Mouse (Mus musculus) kidney, adult 2 months (tissue): ENCODE results near the gene Tppp2. TPM values are rescaled to one million over a fixed set of nuclear protein-coding genes. Genes with fewer than 3 reads are reported as not detected.

Source experiments
- DNase-seq: peaks from one replicate; pipeline ENCODE4 v3.0.0; 2021
- H3K27ac ChIP-seq: fragments of 200-500 bp; 2 replicates; pipeline ENCODE4 v1.5.1; 2012; ENCODE audit warnings: low read depth, low read length, control low read depth, inconsistent platforms; ENCODE audit not compliant: insufficient read depth
- H3K27me3 ChIP-seq: fragments of 200-500 bp; replicated peaks from 2 replicates; pipeline ENCODE4 v1.6.1; 2012; ENCODE audit warnings: mild to moderate bottlenecking, moderate library complexity, low read length, inconsistent platforms; ENCODE audit not compliant: control insufficient read depth, insufficient read depth
- H3K36me3 ChIP-seq: fragments of 200-500 bp; 2 replicates; pipeline ENCODE4 v1.6.1; 2012; ENCODE audit warnings: mild to moderate bottlenecking, moderate library complexity, low read length, inconsistent platforms; ENCODE audit not compliant: control insufficient read depth, insufficient read depth
- H3K4me1 ChIP-seq: fragments of 200-500 bp; 2 replicates; pipeline ENCODE4 v1.6.1; 2011; ENCODE audit warnings: low read length; ENCODE audit not compliant: control insufficient read depth, insufficient read depth
- H3K4me3 ChIP-seq: fragments of 200-500 bp; 2 replicates; pipeline ENCODE4 v1.5.1; 2011; ENCODE audit warnings: mild to moderate bottlenecking, low read depth, low read length, control low read depth; ENCODE audit not compliant: insufficient read depth
- CTCF ChIP-seq: fragments of 200-500 bp; conservative IDR thresholded peaks from 2 replicates; pipeline ENCODE4 v1.5.1; 2011; ENCODE audit warnings: low read depth, mild to moderate bottlenecking, control low read depth, low read length, moderate library complexity, mixed read lengths; ENCODE audit not compliant: insufficient read depth, insufficient read length
- POLR2A ChIP-seq: fragments of 200-500 bp; IDR thresholded peaks from one replicate; pipeline ENCODE4 v1.6.1; 2011; ENCODE audit warnings: low read depth, low read length, control low read depth
- WGBS: fragments of 180-500 bp; shearing (Covaris S2); methylation state at CpG from one replicate; pipeline ENCODE4 v1.1.7; 2018; 5-methylcytosine and 5-hydroxymethylcytosine counted together
- polyA plus RNA-seq: library from polyadenylated mRNA; depleted of rRNA; stranded (reverse); fragments of >200 nt; gene quantifications from 2 replicates; pipeline ENCODE4 v1.2.3, GENCODE M21; 2012

Gene Tppp2
- polyA plus RNA-seq, 1 experiment = not detected

DNA sequence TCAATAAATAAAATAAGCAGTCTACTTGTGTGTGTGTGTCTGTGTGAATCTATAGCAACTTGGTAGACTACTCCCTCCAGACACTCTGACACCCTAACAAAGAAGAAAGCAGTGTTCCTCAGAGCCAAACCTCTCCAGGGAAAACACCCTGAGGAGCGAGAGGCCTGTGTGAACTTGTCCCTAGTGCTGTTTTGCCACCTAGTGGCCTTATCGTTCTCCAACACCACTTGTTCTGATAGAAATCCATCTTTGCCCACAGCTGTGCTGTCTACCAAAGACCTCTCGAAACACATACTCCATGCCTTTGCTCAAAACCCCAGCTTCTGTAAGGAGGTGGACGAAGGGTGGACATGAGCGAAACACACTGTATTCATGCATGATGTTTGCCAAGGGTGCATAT is 12.6 kb downstream of the Tppp2 start:
- Histone ChIP-seq H3K36me3 (no peaks in the 10 kb centered on the region), H3K27me3 (no peaks in the 10 kb centered on the region), H3K4me1 (no peaks in the 10 kb centered on the region), H3K4me3 (no peak overlapping the region), H3K27ac (no peak overlapping the region)
- WGBS = 31% methylated on average over 5 of the region's 5 CpGs
- TF ChIP-seq CTCF (peak; percentile 85), POLR2A (no peak)
- peak; percentile 86 for DNase-seq

- WGBS = 47% methylated on average over 10 of the region's 10 CpGs
- Histone ChIP-seq H3K4me1 (no peaks in the 10 kb centered on the region), H3K4me3 (no peak overlapping the region), H3K36me3 (no peaks in the 10 kb centered on the region), H3K27me3 (no peaks in the 10 kb centered on the region), H3K27ac (no peak overlapping the region)
- TF ChIP-seq POLR2A (no peak), CTCF (no peak)
- DNase-seq = no peak
Observed at GRCm38 (mm10) chr14:51932092-51933020, 14.1 kb downstream of the Tppp2 start.

- H3K27me3 ChIP-seq = no peaks in the 10 kb centered on the region
- no peak overlapping the region for H3K27ac ChIP-seq
- DNase-seq = no peak
- no peaks in the 10 kb centered on the region; the same call in 1 of the 2 replicates for H3K4me1 ChIP-seq
- no peaks in the 10 kb centered on the region for H3K36me3 ChIP-seq
- 89% methylated on average over 9 of the region's 9 CpGs for WGBS
- TF ChIP-seq POLR2A (no peak), CTCF (no peak)
- no peak overlapping the region for H3K4me3 ChIP-seq
Observed at GRCm38 (mm10) chr14:51939005-51939404, 20.8 kb downstream of the Tppp2 start.

- Histone ChIP-seq H3K27ac (peak overlapping the region; percentile 62), H3K36me3 (no peaks in the 10 kb centered on the region), H3K4me1 (no peaks in the 10 kb centered on the region; the same call in 1 of the 2 replicates), H3K27me3 (no peaks in the 10 kb centered on the region), H3K4me3 (no peak overlapping the region)
- 39% methylated on average over 8 of the region's 8 CpGs for WGBS
- TF ChIP-seq POLR2A = no peak
- no peak for TF ChIP-seq CTCF
- DNase-seq = peak; percentile 76
Observed at GRCm38 (mm10) chr14:51940944-51941560, 22.8 kb downstream of the Tppp2 start.

GRCm38 (mm10) chr14:51941577-51941976 is 23.4 kb downstream of the Tppp2 start:
- WGBS = 49% methylated on average over 9 of the region's 9 CpGs
- Histone ChIP-seq H3K4me1 (no peaks in the 10 kb centered on the region; the same call in 1 of the 2 replicates), H3K27ac (peak overlapping the region; percentile 62), H3K36me3 (no peaks in the 10 kb centered on the region), H3K4me3 (no peak overlapping the region), H3K27me3 (no peaks in the 10 kb centered on the region)
- DNase-seq = no peak
- TF ChIP-seq POLR2A (no peak), CTCF (no peak)

DNA sequence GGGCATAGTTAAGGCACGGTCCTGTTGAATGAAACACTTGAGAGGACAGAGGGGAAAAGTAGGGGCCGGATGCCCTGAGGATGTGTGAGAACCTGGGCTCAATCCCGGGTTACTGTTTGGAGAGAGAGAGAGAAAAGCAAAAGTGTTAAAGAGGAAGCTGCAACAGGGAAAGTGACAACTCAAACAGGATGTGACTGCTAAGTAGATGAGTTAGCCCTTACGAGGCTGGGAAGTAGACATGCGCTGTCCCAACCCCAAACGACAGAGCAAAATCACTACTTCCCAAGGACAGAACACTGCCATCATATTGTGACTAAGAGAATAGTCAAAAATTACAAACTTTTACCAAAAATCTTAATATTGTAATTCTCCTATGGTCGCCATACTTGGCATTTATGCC is 24.0 kb downstream of the Tppp2 start:
- Histone ChIP-seq H3K4me1 (no peaks in the 10 kb centered on the region; the same call in 1 of the 2 replicates), H3K27me3 (no peaks in the 10 kb centered on the region), H3K27ac (no peak overlapping the region), H3K4me3 (no peak overlapping the region), H3K36me3 (no peaks in the 10 kb centered on the region)
- DNase-seq = no peak
- WGBS = 48% methylated on average over 7 of the region's 7 CpGs
- TF ChIP-seq CTCF (no peak), POLR2A (no peak)

DNA sequence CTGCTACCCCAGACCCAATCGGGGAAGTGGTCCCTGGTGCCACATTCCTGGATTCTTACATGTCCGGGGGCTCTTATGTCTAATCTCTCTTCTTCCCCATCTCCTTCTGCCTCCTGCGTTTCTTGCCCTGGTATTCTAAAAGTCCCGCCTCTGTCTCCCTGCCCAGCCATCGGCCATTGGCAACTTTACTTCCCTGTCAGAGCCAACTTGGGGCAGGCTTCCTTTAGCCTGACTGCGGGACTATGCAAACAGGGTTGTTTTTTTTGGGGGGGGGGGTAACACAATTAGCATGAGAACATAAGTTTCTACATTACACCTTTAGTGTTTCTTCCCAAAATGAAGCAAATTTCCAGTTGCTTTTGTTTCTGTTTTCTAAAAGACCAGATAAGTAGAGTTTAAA is 25.1 kb downstream of the Tppp2 start:
- DNase-seq = no peak
- TF ChIP-seq POLR2A = no peak
- TF ChIP-seq CTCF = no peak
- WGBS = 80% methylated on average over 6 of the region's 6 CpGs
- Histone ChIP-seq H3K27ac (no peak overlapping the region), H3K36me3 (no peaks in the 10 kb centered on the region), H3K27me3 (no peaks in the 10 kb centered on the region), H3K4me1 (no peaks in the 10 kb centered on the region), H3K4me3 (no peak overlapping the region)
